ENCODE assay signal across 23 mouse cellular contexts in genomic region chr9:51608697-51609456, GRCm38 (mm10).
DNase-seq lines count a peak whose midpoint lies in the region; TF ChIP-seq lines count a peak whose summit lies in the region.
"Had no signal": no experiment of that assay in that cellular context is flagged by ENCODE, and none has a peak within 500 bp of the region (broad histone marks: within the 10 kb centered on the region; RNA-seq: fewer than 3 reads in every experiment).

No protein-coding gene starts in this region.

- TF ChIP-seq POLR2A in olfactory bulb, adult 2 months (IDR thresholded peaks at IDR 0.05; ENCODE audit: insufficient read depth, low read depth, low read length) = no peak

- no peak overlapping the region for H3K4me3 ChIP-seq in olfactory bulb, adult 2 months (ENCODE audit: insufficient read depth, low read depth, low read length)
- H3K4me3 ChIP-seq: forebrain, embryonic 10.5 days; forebrain, embryonic 13.5 days; heart, embryonic 13.5 days had no signal

- H3K27ac ChIP-seq in olfactory bulb, adult 2 months (ENCODE audit: insufficient read depth, low read depth, low read length) = 0 out of 2 replicates have a peak overlapping the region, but pooled peaks have one; percentile 27
- H3K27ac ChIP-seq: forebrain, embryonic 10.5 days; forebrain, embryonic 13.5 days; heart, embryonic 13.5 days; hindbrain, embryonic 14.5 days; hindbrain, postnatal 0 days had no signal

- no peaks in the 10 kb centered on the region for H3K4me1 ChIP-seq in olfactory bulb, adult 2 months (ENCODE audit: control insufficient read depth, insufficient read depth, low read length)
- H3K4me1 ChIP-seq: forebrain, embryonic 10.5 days; forebrain, embryonic 13.5 days; heart, embryonic 13.5 days had no signal

- TF ChIP-seq CTCF in olfactory bulb, adult 2 months (IDR thresholded peaks at IDR 0.05; ENCODE audit: insufficient read depth, low read depth, low read length) = no peak

- DNase-seq in left cerebral cortex, adult 18-20 months (ENCODE audit: low spot score in 2 of 2) = peak; percentile 5 to 8
- no peak for DNase-seq in left cerebral cortex, adult 11 months (ENCODE audit: low spot score)
- peak; percentile 37 for DNase-seq in right cerebral cortex, adult 18-20 months
- DNase-seq in right cerebral cortex, postnatal 10 days (ENCODE audit: low spot score in 2 of 2) = no peak
- peak; percentile 76 for DNase-seq in brain, adult 2 months (ENCODE audit: low read depth, low spot score)
- DNase-seq in kidney, adult 18-20 months = no peak
- DNase-seq: adrenal gland, postnatal 10 days; adrenal gland, postnatal 36 days; B cell, adult 2 months; cerebellum, adult 11 months; cerebellum, adult 2 months; cerebellum, adult 9-11 months; cerebellum, postnatal 36 days; gastrocnemius, postnatal 25 days; heart, adult 18-20 months; heart, postnatal 14 days; heart, postnatal 4 days had no signal

- whole genome bisulfite sequencing in olfactory bulb, adult 2 months = 58% methylated on average over 6 of the region's 6 CpGs

Comparison
In these comparisons a context has a peak if more than half of its experiments do, and no peak if none do; other contexts are left out.
1. DNase-seq: peak in left cerebral cortex, adult 18-20 months (2 of 2), right cerebral cortex, adult 18-20 months (single experiment) and brain, adult 2 months (single experiment); none in left cerebral cortex, adult 11 months (single experiment), right cerebral cortex, postnatal 10 days (0 of 2) and kidney, adult 18-20 months (single experiment).